Mouse (Mus musculus) lung, adult 2 months (tissue): ENCODE measurements at regions not wholly inside any gene's neighbourhood (a gene's known extent, or its start where the extent isn't known, plus 50 kb on each side); places are given as distances from the start of the nearest gene placed in this dataset.

ENCODE experiments used
- DNase-seq: peaks from one replicate; pipeline ENCODE4 v3.0.0; 2022
- H3K4me1 ChIP-seq: fragments of 200-500 bp; 2 replicates; pipeline ENCODE4 v1.6.1; 2011; ENCODE audit warnings: low read length; ENCODE audit not compliant: control insufficient read depth, insufficient read depth
- H3K4me3 ChIP-seq: fragments of 200-500 bp; replicated peaks from 2 replicates; pipeline ENCODE3; 2011; ENCODE audit warnings: low read depth, mild to moderate bottlenecking, control low read depth, low read length; ENCODE audit errors: extremely low read depth
- CTCF ChIP-seq: fragments of 200-500 bp; IDR thresholded peaks from 2 replicates; pipeline ENCODE4 v1.5.1; 2011; ENCODE audit warnings: mild to moderate bottlenecking, low read length, control low read depth; ENCODE audit not compliant: insufficient read depth
- POLR2A ChIP-seq: fragments of 200-500 bp; IDR thresholded peaks from 2 replicates; pipeline ENCODE4 v1.6.1; 2011; ENCODE audit warnings: low read depth, mild to moderate bottlenecking, control low read depth, low read length, borderline replicate concordance; ENCODE audit errors: extremely low read depth
- WGBS: fragments of 180-500 bp; shearing (Covaris S2); methylation state at CpG from one replicate; pipeline ENCODE4 v1.1.7; 2018; 5-methylcytosine and 5-hydroxymethylcytosine counted together

- Histone ChIP-seq H3K4me1 (no peaks in the 10 kb centered on the region), H3K4me3 (no peak overlapping the region)
- no peak for DNase-seq
- no peak for TF ChIP-seq CTCF
- TF ChIP-seq POLR2A, result no peak
- 32% methylated on average over 3 of the region's 3 CpGs for WGBS
These were observed 402.9 kb upstream of the Kif18a start for GRCm38 (mm10) chr2:108877676-108878075.

DNA sequence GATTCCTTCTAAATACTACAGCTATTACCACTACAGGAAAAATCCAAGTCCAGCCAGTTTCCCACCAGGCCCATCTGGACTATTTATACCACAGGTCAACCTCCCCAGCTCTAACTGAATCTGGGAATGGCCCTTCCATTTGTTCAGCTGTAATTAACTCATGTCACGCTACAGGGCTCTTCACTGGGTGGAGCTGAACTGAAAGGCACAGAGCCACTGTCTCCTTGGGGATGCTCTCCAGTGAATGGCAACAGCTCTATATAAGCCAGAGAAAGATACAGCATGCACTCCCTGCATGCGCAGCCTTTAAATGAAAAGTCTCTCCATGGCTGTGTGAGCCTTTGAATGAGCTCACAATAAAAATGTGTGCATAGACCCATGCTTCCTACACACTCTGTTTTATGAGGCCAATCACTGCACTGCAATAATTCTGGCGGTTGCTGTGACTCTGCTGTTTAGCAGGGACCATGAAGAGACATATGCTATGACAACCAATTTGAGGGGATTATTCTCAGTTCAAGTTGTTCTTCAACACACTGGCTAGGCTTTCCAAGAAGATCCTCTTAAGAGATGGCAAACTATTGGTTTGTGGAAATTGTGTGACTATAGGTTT lies 376.3 kb upstream of the Kif18a start:
- 85% methylated on average over 3 of the region's 3 CpGs for WGBS
- TF ChIP-seq CTCF, result no peak
- TF ChIP-seq POLR2A, result no peak
- Histone ChIP-seq H3K4me1 (no peaks in the 10 kb centered on the region), H3K4me3 (no peak overlapping the region)
- DNase-seq, result no peak

DNA sequence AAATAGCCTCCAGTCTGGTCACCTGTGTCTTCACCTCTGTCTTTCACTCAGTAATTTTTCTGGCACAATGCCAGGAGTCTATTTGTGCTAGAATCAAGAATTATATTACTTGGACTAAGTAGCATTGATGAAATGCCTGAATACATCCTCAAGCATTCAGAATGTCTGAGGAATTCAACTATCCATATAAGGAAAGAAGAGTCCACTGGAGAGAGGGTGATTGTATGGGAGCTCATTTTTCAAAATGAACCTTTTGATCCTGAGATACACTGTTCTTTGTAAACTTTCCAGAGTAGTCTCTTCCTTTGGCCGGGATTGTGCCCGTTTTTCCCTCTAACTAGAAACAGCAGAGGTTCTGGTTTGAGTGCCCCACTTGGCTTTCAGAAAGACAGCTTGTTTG lies 367.0 kb upstream of the Kif18a start:
- WGBS, result 30% methylated on average over 2 of the region's 2 CpGs
- Histone ChIP-seq H3K4me3 (no peak overlapping the region), H3K4me1 (no peaks in the 10 kb centered on the region)
- TF ChIP-seq POLR2A, result no peak
- TF ChIP-seq CTCF, result no peak
- no peak for DNase-seq

GRCm38 (mm10) chr2:108913967-108914366 lies 366.6 kb upstream of the Kif18a start:
- no peaks in the 10 kb centered on the region for H3K4me1 ChIP-seq
- no peak for DNase-seq
- H3K4me3 ChIP-seq, result no peak overlapping the region
- WGBS, result 48% methylated on average over 3 of the region's 3 CpGs
- TF ChIP-seq POLR2A, result no peak
- no peak for TF ChIP-seq CTCF

DNA sequence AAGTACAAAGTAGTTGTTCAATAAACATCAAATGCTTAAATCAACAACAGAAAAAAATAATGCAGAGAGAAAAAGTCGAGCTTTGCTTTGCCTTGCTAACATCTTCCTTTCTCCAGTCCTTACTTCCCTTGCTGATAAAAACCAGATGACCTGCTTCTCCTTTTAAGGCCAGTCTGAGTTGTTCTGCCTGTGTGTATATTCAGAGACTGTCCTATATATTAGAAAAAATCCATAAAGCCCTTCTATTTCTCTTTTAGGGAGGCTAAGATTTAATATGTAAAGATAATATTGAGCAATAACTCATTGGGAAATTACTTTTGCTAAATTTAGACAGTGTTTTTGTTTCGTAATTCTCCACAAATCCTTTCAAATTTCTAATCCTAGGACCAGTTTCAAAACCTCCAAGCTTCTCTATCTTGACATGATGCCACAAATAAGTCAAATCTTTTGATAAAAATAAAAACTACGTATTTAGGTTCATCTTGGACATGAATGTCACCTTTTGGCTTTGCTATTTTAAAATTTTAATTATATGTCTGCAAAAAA lies 361.0 kb upstream of the Kif18a start:
- TF ChIP-seq POLR2A (no peak), CTCF (no peak)
- no peak for DNase-seq
- no peak overlapping the region for H3K4me3 ChIP-seq
- WGBS, result 43% methylated on average over 3 of the region's 3 CpGs
- no peaks in the 10 kb centered on the region for H3K4me1 ChIP-seq

DNA sequence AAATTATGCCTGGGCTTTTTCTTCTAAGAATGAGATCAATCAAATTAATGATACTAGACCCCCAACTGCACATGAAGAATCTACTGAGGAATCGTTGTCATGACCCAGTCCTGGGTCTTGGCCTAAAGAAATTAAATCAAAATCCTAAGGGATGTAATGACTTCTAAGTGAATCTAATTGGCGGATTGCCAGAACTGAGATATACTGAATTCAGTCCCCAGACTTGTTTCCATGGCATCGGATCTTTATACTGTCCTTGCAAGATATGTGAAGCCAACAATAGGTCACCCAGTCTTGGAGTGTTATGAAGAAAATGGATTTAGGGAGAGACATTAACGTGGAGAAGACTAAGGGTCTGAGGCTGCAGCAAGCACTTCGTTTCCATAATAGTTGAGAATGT lies 360.4 kb upstream of the Kif18a start:
- no peak overlapping the region for H3K4me3 ChIP-seq
- WGBS, result 71% methylated on average over 5 of the region's 5 CpGs
- DNase-seq, result no peak
- TF ChIP-seq CTCF (no peak), POLR2A (no peak)
- H3K4me1 ChIP-seq, result no peaks in the 10 kb centered on the region

- DNase-seq, result no peak
- H3K4me1 ChIP-seq, result no peaks in the 10 kb centered on the region
- H3K4me3 ChIP-seq, result no peak overlapping the region
- 53% methylated on average over 5 of the region's 5 CpGs for WGBS
- TF ChIP-seq CTCF (no peak), POLR2A (no peak)
These were observed 344.4 kb upstream of the Kif18a start for GRCm38 (mm10) chr2:108935981-108936762.

- WGBS, result 79% methylated on average over 5 of the region's 5 CpGs
- no peak for DNase-seq
- H3K4me1 ChIP-seq, result no peaks in the 10 kb centered on the region
- H3K4me3 ChIP-seq, result no peak overlapping the region
- TF ChIP-seq POLR2A (no peak), CTCF (no peak)
These were observed 299.6 kb upstream of the Kif18a start for GRCm38 (mm10) chr2:108980921-108981320.

DNA sequence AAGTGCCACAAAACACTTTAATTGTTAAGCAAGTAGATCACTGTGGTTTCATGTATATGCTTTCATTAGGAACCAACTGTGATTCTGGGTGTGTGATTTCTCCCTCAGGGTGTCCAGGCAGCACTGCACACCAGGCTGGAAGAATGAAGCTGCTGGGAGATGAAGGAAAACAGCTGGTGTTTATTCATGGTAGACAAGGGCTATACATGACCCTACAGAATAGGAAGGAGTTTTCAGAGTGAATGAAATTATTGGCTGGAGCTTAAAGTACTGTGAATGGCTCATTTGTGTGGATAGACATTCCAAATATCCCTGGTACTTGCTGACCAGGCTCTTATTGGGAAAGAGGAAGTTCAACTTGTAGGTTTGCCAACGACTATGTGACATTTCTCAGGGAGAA lies 264.3 kb upstream of the Kif18a start:
- no peaks in the 10 kb centered on the region for H3K4me1 ChIP-seq
- no peak for DNase-seq
- 13% methylated on average over 1 of the region's 1 CpGs for WGBS
- H3K4me3 ChIP-seq, result no peak overlapping the region
- TF ChIP-seq POLR2A (no peak), CTCF (no peak)
